Mouse (Mus musculus) G1E (cell line): ENCODE measurements at regions not wholly inside any gene's neighbourhood (a gene's known extent, or its start where the extent isn't known, plus 50 kb on each side); places are given as distances from the start of the nearest gene placed in this dataset.

Source experiments
- ATAC-seq: 2 replicates; pipeline ENCODE4 v1.8.0; 2016; ENCODE audit warnings: mild to moderate bottlenecking; ENCODE audit not compliant: insufficient number of reproducible peaks, poor library complexity, low FRiP score, severe bottlenecking; ENCODE audit errors: extremely low read depth
- DNase-seq: peaks from one replicate; pipeline ENCODE4 v3.0.0; 2012; ENCODE audit warnings: low spot score
- H3K27me3 ChIP-seq: 2 replicates; pipeline ENCODE4 v1.6.1; 2012; ENCODE audit warnings: mild to moderate bottlenecking, low read length, inconsistent platforms; ENCODE audit not compliant: insufficient read depth
- H3K36me3 ChIP-seq: replicated peaks from 2 replicates; pipeline ENCODE3; 2012; ENCODE audit warnings: mild to moderate bottlenecking, inconsistent platforms
- H3K4me1 ChIP-seq: 2 replicates; pipeline ENCODE4 v1.6.1; 2012; ENCODE audit warnings: low read depth, low read length, inconsistent platforms, mixed read lengths; ENCODE audit not compliant: insufficient read depth
- H3K4me3 ChIP-seq: 2 replicates; pipeline ENCODE4 v1.5.1; 2012; ENCODE audit warnings: low read depth, mild to moderate bottlenecking, inconsistent platforms, low read length, moderate library complexity, mixed read lengths
- H3K9me3 ChIP-seq: replicated peaks from 2 replicates; pipeline ENCODE4 v1.6.1; 2012; ENCODE audit warnings: inconsistent platforms
- CTCF ChIP-seq: IDR thresholded peaks from 2 replicates; pipeline ENCODE4 v1.5.1; 2012; ENCODE audit warnings: low read depth, low read length, inconsistent platforms, mixed read lengths
- GATA1 ChIP-seq: IDR thresholded peaks from 2 replicates; pipeline ENCODE4 v1.6.1; 2012; ENCODE audit warnings: borderline replicate concordance, low read length, inconsistent platforms, mixed read lengths
- GATA2 ChIP-seq: IDR thresholded peaks from 2 replicates; pipeline ENCODE4 v1.6.1; 2012; ENCODE audit warnings: low read depth, low read length, inconsistent platforms, borderline replicate concordance
- POLR2AphosphoS5 ChIP-seq: IDR thresholded peaks from 2 replicates; pipeline ENCODE4 v1.6.1; 2012; ENCODE audit warnings: low read depth, low read length, inconsistent platforms; ENCODE audit not compliant: insufficient replicate concordance
- TAL1 ChIP-seq: conservative IDR thresholded peaks from 2 replicates; pipeline ENCODE4 v1.6.1; 2012; ENCODE audit warnings: low read depth, low read length, inconsistent platforms, mixed read lengths

GRCm38 (mm10) chr6:94779854-94780253 lies 79.9 kb upstream of the Lrig1 start:
- ATAC-seq: no peak
- Histone ChIP-seq H3K27me3 (peaks cover 17% of the 10 kb centered on the region; the same call in 1 of the 2 replicates), H3K4me3 (no peak overlapping the region), H3K36me3 (no peaks in the 10 kb centered on the region), H3K9me3 (no peaks in the 10 kb centered on the region), H3K4me1 (no peaks in the 10 kb centered on the region)
- TF ChIP-seq POLR2AphosphoS5 (no peak), TAL1 (no peak), GATA1 (no peak), GATA2 (no peak), CTCF (no peak)
- no peak for DNase-seq

- TF ChIP-seq GATA2 (no peak), GATA1 (no peak), CTCF (no peak)
- Histone ChIP-seq H3K9me3 (0 out of 2 replicates have a peak, but pooled peaks cover 1% of the 10 kb centered on the region), H3K36me3 (no peaks in the 10 kb centered on the region), H3K4me3 (no peak overlapping the region), H3K4me1 (no peaks in the 10 kb centered on the region), H3K27me3 (peaks cover 17% of the 10 kb centered on the region; the same call in 1 of the 2 replicates)
- no peak for DNase-seq
- no peak for ATAC-seq
These were observed 79.3 kb upstream of the Lrig1 start for GRCm38 (mm10) chr6:94779213-94779612.

GRCm38 (mm10) chr6:94778797-94779196 lies 78.8 kb upstream of the Lrig1 start:
- Histone ChIP-seq H3K4me1 (no peaks in the 10 kb centered on the region), H3K4me3 (no peak overlapping the region), H3K9me3 (0 out of 2 replicates have a peak, but pooled peaks cover 2% of the 10 kb centered on the region), H3K36me3 (no peaks in the 10 kb centered on the region), H3K27me3 (peaks cover 14% of the 10 kb centered on the region; the same call in 1 of the 2 replicates)
- no peak for TF ChIP-seq POLR2AphosphoS5
- no peak for TF ChIP-seq GATA2
- no peak for TF ChIP-seq TAL1
- TF ChIP-seq CTCF: no peak
- no peak for TF ChIP-seq GATA1
- DNase-seq (no peak), ATAC-seq (no peak)

GRCm38 (mm10) chr6:94776585-94776984 lies 76.6 kb upstream of the Lrig1 start:
- Histone ChIP-seq H3K4me1 (no peaks in the 10 kb centered on the region), H3K36me3 (no peaks in the 10 kb centered on the region), H3K9me3 (0 out of 2 replicates have a peak, but pooled peaks cover 2% of the 10 kb centered on the region), H3K4me3 (no peak overlapping the region), H3K27me3 (peaks cover 12% of the 10 kb centered on the region; the same call in 1 of the 2 replicates)
- DNase-seq: no peak
- no peak for ATAC-seq
- no peak for TF ChIP-seq GATA1
- no peak for TF ChIP-seq TAL1

- Histone ChIP-seq H3K4me1 (no peaks in the 10 kb centered on the region), H3K4me3 (no peak overlapping the region), H3K9me3 (0 out of 2 replicates have a peak, but pooled peaks cover 2% of the 10 kb centered on the region), H3K27me3 (peaks cover 13% of the 10 kb centered on the region; the same call in 1 of the 2 replicates), H3K36me3 (no peaks in the 10 kb centered on the region)
- DNase-seq: no peak
- ATAC-seq: no peak
- TF ChIP-seq GATA1: no peak
- TF ChIP-seq CTCF: no peak
- TF ChIP-seq GATA2: no peak
- no peak for TF ChIP-seq POLR2AphosphoS5
- no peak for TF ChIP-seq TAL1
These were observed 74.9 kb upstream of the Lrig1 start for GRCm38 (mm10) chr6:94774871-94775270.

- Histone ChIP-seq H3K36me3 (no peaks in the 10 kb centered on the region), H3K9me3 (0 out of 2 replicates have a peak, but pooled peaks cover 2% of the 10 kb centered on the region), H3K4me1 (no peaks in the 10 kb centered on the region), H3K4me3 (no peak overlapping the region), H3K27me3 (peaks cover 16% of the 10 kb centered on the region; the same call in 1 of the 2 replicates)
- DNase-seq (no peak), ATAC-seq (no peak)
- TF ChIP-seq POLR2AphosphoS5 (no peak), TAL1 (no peak), GATA1 (no peak), CTCF (no peak), GATA2 (no peak)
These were observed 73.9 kb upstream of the Lrig1 start for GRCm38 (mm10) chr6:94773604-94774486.
